Mouse (Mus musculus) limb, embryonic 15.5 days (tissue): ENCODE data around the gene Alg1. TPM values are rescaled to one million over a fixed set of nuclear protein-coding genes. Genes with fewer than 3 reads are reported as not detected.
A peak's percentile ranks its signal among the peaks of the same experiment; 100 is the strongest.

Experiments used
- ATAC-seq: fragments of 200-750 bp; cut with Nextera tagmentation; 2 replicates; pipeline ENCODE4 v1.8.0; 2017; ENCODE audit warnings: low read depth, moderate TSS enrichment; ENCODE audit not compliant: insufficient number of reproducible peaks, low FRiP score, low TSS enrichment
- H3K27ac ChIP-seq: fragments of 300-500 bp; sonication (generic); 2 replicates; pipeline ENCODE4 v1.5.1; 2015; ENCODE audit warnings: moderate library complexity, mild to moderate bottlenecking, inconsistent platforms
- H3K27me3 ChIP-seq: fragments of 300-500 bp; sonication (generic); 2 replicates; pipeline ENCODE4 v1.6.1; 2015; ENCODE audit warnings: inconsistent platforms
- H3K36me3 ChIP-seq: fragments of 300-500 bp; sonication (generic); 2 replicates; pipeline ENCODE4 v1.6.1; 2015; ENCODE audit warnings: inconsistent platforms
- H3K4me1 ChIP-seq: fragments of 300-500 bp; sonication (generic); 2 replicates; pipeline ENCODE4 v1.6.1; 2015; ENCODE audit warnings: inconsistent platforms
- H3K4me2 ChIP-seq: fragments of 300-500 bp; sonication (generic); 2 replicates; pipeline ENCODE4 v1.6.1; 2015; ENCODE audit warnings: mild to moderate bottlenecking, inconsistent platforms
- H3K4me3 ChIP-seq: fragments of 300-500 bp; sonication (generic); 2 replicates; pipeline ENCODE4 v1.5.1; 2015; ENCODE audit warnings: mild to moderate bottlenecking, inconsistent platforms
- H3K9ac ChIP-seq: fragments of 300-500 bp; sonication (generic); 2 replicates; pipeline ENCODE4 v1.6.1; 2015; ENCODE audit warnings: inconsistent platforms
- H3K9me3 ChIP-seq: fragments of 300-500 bp; sonication (generic); 2 replicates; pipeline ENCODE4 v1.6.1; 2016; ENCODE audit warnings: inconsistent platforms
- WGBS: fragments of 180-500 bp; shearing (Covaris S2); methylation state at CpG from one replicate; pipeline ENCODE4 v1.1.7; 2015; 5-methylcytosine and 5-hydroxymethylcytosine counted together
- polyA plus RNA-seq: library from polyadenylated mRNA; unstranded; fragments of >200 nt; fragmentation: Nextera tagmentation; extraction: Ambion mirVana; gene quantifications from 2 replicates; pipeline ENCODE4 v1.2.1, GENCODE M21; 2015

The Alg1 gene
- polyA plus RNA-seq, result 34.4 and 39.3 TPM in 2 replicates

GRCm38 (mm10) chr16:5233418-5234313, at the start of gene Alg1:
Alg1 (plus strand) TSS chr16:5233621.
- Histone ChIP-seq H3K4me1 (peaks cover 12% of the 10 kb centered on the region), H3K36me3 (peaks cover 6% of the 10 kb centered on the region; the same call in 1 of the 2 replicates), H3K4me2 (peak within 1 kb of the TSS; percentile 78), H3K27ac (peak within 1 kb of the TSS; percentile 71), H3K9me3 (no peaks in the 10 kb centered on the region), H3K4me3 (peak within 1 kb of the TSS; percentile 89), H3K27me3 (no peaks in the 10 kb centered on the region), H3K9ac (peak within 1 kb of the TSS; percentile 81)
- 2% methylated on average over 47 of the region's 47 CpGs for WGBS
- peak; percentile 94 for ATAC-seq

DNA sequence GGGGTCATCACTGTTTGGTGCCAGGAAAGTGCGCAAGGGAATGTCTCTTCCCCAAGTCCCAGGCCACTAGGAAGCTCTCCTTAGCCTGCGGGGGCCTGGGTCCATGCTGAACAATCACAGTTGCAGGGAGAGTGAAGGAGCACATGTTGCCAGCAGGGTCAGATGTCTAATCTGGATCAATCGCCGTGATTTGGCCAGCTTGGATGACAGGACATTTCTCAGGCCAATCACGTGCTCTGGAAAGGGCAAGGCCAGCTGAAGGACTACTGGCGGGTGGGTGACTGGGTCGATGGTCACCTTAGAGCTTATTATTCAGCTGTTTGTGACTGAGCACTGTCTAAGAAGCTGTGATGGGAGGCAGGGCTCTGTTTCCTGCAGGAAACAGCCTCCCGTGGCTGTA, 49.3 kb upstream of the Alg1 start:
- no peak overlapping the region for H3K9ac ChIP-seq
- no peak overlapping the region for H3K27ac ChIP-seq
- H3K9me3 ChIP-seq, result no peaks in the 10 kb centered on the region
- no peak overlapping the region for H3K4me2 ChIP-seq
- ATAC-seq, result no peak
- no peak overlapping the region for H3K4me3 ChIP-seq
- no peaks in the 10 kb centered on the region for H3K4me1 ChIP-seq
- H3K36me3 ChIP-seq, result no peaks in the 10 kb centered on the region
- H3K27me3 ChIP-seq, result 0 out of 2 replicates have a peak, but pooled peaks cover 3% of the 10 kb centered on the region
- WGBS, result 54% methylated on average over 8 of the region's 8 CpGs

GRCm38 (mm10) chr16:5184956-5185355, 48.5 kb upstream of the Alg1 start:
- no peak for ATAC-seq
- no peaks in the 10 kb centered on the region for H3K36me3 ChIP-seq
- no peak overlapping the region for H3K9ac ChIP-seq
- no peaks in the 10 kb centered on the region for H3K4me1 ChIP-seq
- 80% methylated on average over 5 of the region's 5 CpGs for WGBS
- no peaks in the 10 kb centered on the region for H3K9me3 ChIP-seq
- no peak overlapping the region for H3K27ac ChIP-seq
- H3K27me3 ChIP-seq, result 0 out of 2 replicates have a peak, but pooled peaks cover 3% of the 10 kb centered on the region
- H3K4me2 ChIP-seq, result no peak overlapping the region
- no peak overlapping the region for H3K4me3 ChIP-seq

- Histone ChIP-seq H3K4me3 (no peak overlapping the region), H3K36me3 (no peaks in the 10 kb centered on the region), H3K4me1 (no peaks in the 10 kb centered on the region), H3K9me3 (no peaks in the 10 kb centered on the region), H3K4me2 (no peak overlapping the region), H3K9ac (no peak overlapping the region), H3K27ac (no peak overlapping the region), H3K27me3 (0 out of 2 replicates have a peak, but pooled peaks cover 2% of the 10 kb centered on the region)
- WGBS, result 73% methylated on average over 7 of the region's 7 CpGs
- no peak for ATAC-seq
Measured at GRCm38 (mm10) chr16:5185691-5186090, 47.7 kb upstream of the Alg1 start.

GRCm38 (mm10) chr16:5186234-5186633, 47.2 kb upstream of the Alg1 start:
- WGBS, result 70% methylated on average over 7 of the region's 7 CpGs
- H3K27me3 ChIP-seq, result no peaks in the 10 kb centered on the region
- no peak overlapping the region for H3K27ac ChIP-seq
- H3K9me3 ChIP-seq, result no peaks in the 10 kb centered on the region
- H3K4me1 ChIP-seq, result no peaks in the 10 kb centered on the region
- no peak for ATAC-seq
- H3K4me2 ChIP-seq, result no peak overlapping the region
- H3K36me3 ChIP-seq, result no peaks in the 10 kb centered on the region
- H3K4me3 ChIP-seq, result no peak overlapping the region
- H3K9ac ChIP-seq, result no peak overlapping the region

DNA sequence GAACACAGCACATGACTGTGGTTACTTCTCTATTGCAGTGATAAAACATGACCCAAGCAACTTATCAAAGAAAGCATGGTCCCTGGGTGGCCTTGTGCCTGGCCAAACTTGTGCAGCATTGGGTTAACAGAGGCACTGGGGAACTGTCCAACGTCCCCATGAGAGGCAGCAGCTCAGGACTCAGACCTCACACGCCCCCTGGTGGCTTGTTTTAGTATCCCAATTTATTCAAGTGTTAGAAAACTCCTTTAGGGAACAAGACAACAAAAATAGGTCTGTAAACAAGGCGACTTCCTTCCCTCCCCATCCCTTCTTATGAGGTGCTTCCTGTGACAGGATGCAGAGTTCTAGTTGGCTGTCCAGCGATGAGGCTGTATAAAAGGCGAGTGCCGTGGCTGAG, 38.3 kb upstream of the Alg1 start:
- no peak overlapping the region for H3K4me2 ChIP-seq
- no peaks in the 10 kb centered on the region for H3K27me3 ChIP-seq
- H3K4me3 ChIP-seq, result no peak overlapping the region
- 28% methylated on average over 6 of the region's 6 CpGs for WGBS
- no peak for ATAC-seq
- no peaks in the 10 kb centered on the region for H3K4me1 ChIP-seq
- no peaks in the 10 kb centered on the region for H3K9me3 ChIP-seq
- peaks cover 19% of the 10 kb centered on the region; the same call in 1 of the 2 replicates for H3K36me3 ChIP-seq
- no peak overlapping the region for H3K27ac ChIP-seq
- no peak overlapping the region for H3K9ac ChIP-seq

DNA sequence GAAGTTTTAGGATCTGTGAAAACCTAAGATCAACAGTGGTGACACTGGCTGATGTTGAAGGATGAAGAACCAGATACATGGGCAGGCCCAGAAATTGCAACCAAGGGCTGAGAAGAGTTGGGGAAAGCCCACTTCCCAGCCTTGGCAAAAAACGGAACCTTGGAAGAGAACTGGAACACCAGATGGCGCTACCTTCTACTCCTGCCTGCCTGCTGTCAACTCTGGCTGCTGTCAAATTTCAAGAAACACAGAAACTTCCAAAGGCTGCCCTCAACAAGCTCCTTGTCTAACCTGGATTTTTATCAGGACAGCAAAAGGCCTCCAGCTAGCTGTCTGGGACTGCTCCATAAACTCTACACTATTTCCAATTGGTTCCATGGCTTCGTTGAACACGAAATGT, 30.7 kb upstream of the Alg1 start:
- no peak for ATAC-seq
- 13% methylated on average over 4 of the region's 4 CpGs for WGBS
- Histone ChIP-seq H3K4me3 (peak overlapping the region; percentile 66), H3K27me3 (peaks cover 4% of the 10 kb centered on the region; the same call in 1 of the 2 replicates), H3K9me3 (no peaks in the 10 kb centered on the region), H3K4me2 (peak overlapping the region; percentile 91), H3K36me3 (peaks cover 25% of the 10 kb centered on the region; the same call in 1 of the 2 replicates), H3K27ac (no peak overlapping the region), H3K9ac (no peak overlapping the region), H3K4me1 (peaks cover 14% of the 10 kb centered on the region)

DNA sequence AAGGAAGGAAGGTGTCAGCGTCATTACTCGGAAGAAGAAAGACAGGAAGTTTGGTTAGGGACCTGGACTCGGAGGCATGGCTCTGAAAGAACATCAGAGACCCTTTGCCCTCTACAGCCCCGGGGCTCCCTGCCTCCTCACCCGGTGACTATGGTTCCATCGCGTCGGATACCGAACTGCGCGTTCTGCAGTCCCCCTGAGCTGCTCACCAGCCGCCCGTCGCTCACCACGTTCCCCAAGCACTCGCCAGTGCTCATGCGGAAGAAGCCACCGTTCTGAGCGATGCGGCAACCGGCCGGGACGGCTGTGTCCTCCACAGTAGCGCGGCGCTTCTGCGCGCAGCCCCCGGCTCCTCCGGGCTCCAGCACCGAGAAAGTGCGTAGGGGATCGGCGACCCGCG, 30.2 kb upstream of the Alg1 start:
- H3K27ac ChIP-seq, result no peak overlapping the region
- 1% methylated on average over 36 of the region's 36 CpGs for WGBS
- no peak; the same call in 1 of the 2 replicates for ATAC-seq

DNA sequence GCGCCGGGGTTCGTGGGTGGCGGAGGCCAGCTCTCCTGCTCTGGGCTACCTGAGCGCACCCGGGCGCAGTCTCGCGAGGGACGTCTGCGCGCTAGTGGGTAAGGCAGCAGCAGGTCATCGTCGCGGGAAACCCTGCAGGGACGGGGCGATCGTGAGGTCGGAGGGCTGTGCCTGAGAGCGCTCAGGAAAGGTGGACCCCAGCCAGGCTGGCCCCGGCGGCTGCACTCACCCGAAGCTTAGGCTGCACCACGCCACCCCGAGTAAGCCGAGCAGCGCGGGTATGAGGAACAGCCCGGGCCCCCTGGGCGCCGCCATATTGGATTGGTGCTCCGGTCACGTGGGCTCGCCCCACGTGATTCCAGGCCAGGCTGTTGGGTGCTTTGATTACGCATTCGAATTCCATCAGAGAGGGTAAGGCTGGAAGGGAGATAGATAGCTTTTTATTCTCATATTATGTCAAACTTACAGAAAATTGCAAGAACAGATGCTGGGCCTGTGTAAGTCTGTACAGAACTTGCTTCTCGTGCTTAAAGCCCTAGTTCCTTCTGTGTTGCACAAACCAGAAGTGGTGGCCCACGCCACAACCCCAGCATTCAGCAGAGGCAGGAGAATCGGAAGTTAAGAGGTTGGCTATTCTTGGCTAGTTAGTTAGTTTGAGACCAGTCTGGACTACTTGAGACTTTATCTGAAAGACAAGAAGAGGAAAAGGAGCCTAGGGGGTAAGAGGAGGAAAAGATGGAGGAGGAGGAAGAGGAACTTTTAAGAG, 29.6 kb upstream of the Alg1 start, which contains the start of gene Nagpa:
Gene Nagpa (minus strand): TSS at position 345 of the 766 bp plus-strand sequence.
- Histone ChIP-seq H3K4me1 (peaks cover 14% of the 10 kb centered on the region), H3K27me3 (peaks cover 4% of the 10 kb centered on the region; the same call in 1 of the 2 replicates), H3K36me3 (peaks cover 20% of the 10 kb centered on the region; the same call in 1 of the 2 replicates), H3K9ac (peak within 1 kb of the TSS; percentile 53), H3K9me3 (no peaks in the 10 kb centered on the region), H3K27ac (no peak within 1 kb of the TSS), H3K4me3 (peak within 1 kb of the TSS; percentile 66), H3K4me2 (peak within 1 kb of the TSS; percentile 91)
- ATAC-seq, result peak; percentile 74
- WGBS, result 5% methylated on average over 35 of the region's 40 CpGs

More for the DNA sequence above, 30.2 kb upstream of the Alg1 start:
- Histone ChIP-seq H3K4me1 (peaks cover 14% of the 10 kb centered on the region), H3K27me3 (peaks cover 4% of the 10 kb centered on the region; the same call in 1 of the 2 replicates), H3K36me3 (peaks cover 25% of the 10 kb centered on the region; the same call in 1 of the 2 replicates), H3K9me3 (no peaks in the 10 kb centered on the region), H3K4me3 (peak overlapping the region; percentile 66), H3K4me2 (peak overlapping the region; percentile 91), H3K9ac (peak overlapping the region; percentile 53)

GRCm38 (mm10) chr16:5205431-5205970, 27.9 kb upstream of the Alg1 start:
- Histone ChIP-seq H3K27ac (no peak overlapping the region), H3K4me2 (no peak overlapping the region), H3K9me3 (no peaks in the 10 kb centered on the region), H3K9ac (no peak overlapping the region), H3K36me3 (0 out of 2 replicates have a peak, but pooled peaks cover 5% of the 10 kb centered on the region), H3K27me3 (peaks cover 4% of the 10 kb centered on the region; the same call in 1 of the 2 replicates), H3K4me3 (no peak overlapping the region), H3K4me1 (peaks cover 14% of the 10 kb centered on the region)
- 79% methylated on average over 5 of the region's 5 CpGs for WGBS
- no peak for ATAC-seq

- Histone ChIP-seq H3K27ac (no peak overlapping the region), H3K27me3 (peaks cover 4% of the 10 kb centered on the region; the same call in 1 of the 2 replicates), H3K4me3 (no peak overlapping the region), H3K36me3 (no peaks in the 10 kb centered on the region), H3K9me3 (no peaks in the 10 kb centered on the region), H3K4me1 (peaks cover 14% of the 10 kb centered on the region), H3K9ac (no peak overlapping the region), H3K4me2 (no peak overlapping the region)
- 64% methylated on average over 5 of the region's 5 CpGs for WGBS
- no peak for ATAC-seq
Measured at GRCm38 (mm10) chr16:5206051-5206450, 27.4 kb upstream of the Alg1 start.
